Mouse (Mus musculus) liver, postnatal 0 days (tissue): Measurements from ENCODE around the gene Hal. TPM values are rescaled to one million over a fixed set of nuclear protein-coding genes. Genes with fewer than 3 reads are reported as not detected.

Experiments
- ATAC-seq: fragments of 200-750 bp; cut with Nextera tagmentation; 2 replicates; pipeline ENCODE4 v1.8.0; 2017; ENCODE audit warnings: mild to moderate bottlenecking, moderate library complexity
- DNase-seq: peaks from one replicate; pipeline ENCODE4 v3.0.0-alpha.2; 2016
- H3K27ac ChIP-seq: fragments of 300-500 bp; sonication (generic); 2 replicates; pipeline ENCODE4 v1.5.1; 2014; ENCODE audit warnings: antibody characterized with exemption, moderate library complexity, mild to moderate bottlenecking, low read depth
- H3K27me3 ChIP-seq: fragments of 300-500 bp; sonication (generic); 2 replicates; pipeline ENCODE4 v1.6.1; 2014; ENCODE audit warnings: low read length, control low read depth, mixed read lengths; ENCODE audit not compliant: insufficient read depth
- H3K36me3 ChIP-seq: fragments of 300-500 bp; sonication (generic); replicated peaks from 2 replicates; pipeline ENCODE4 v1.6.1; 2014; ENCODE audit warnings: mild to moderate bottlenecking, control low read depth, low read length, moderate library complexity, mixed read lengths; ENCODE audit not compliant: insufficient read depth
- H3K4me1 ChIP-seq: fragments of 300-500 bp; sonication (generic); 2 replicates; pipeline ENCODE4 v1.6.1; 2014; ENCODE audit warnings: antibody characterized with exemption, mild to moderate bottlenecking, control low read depth; ENCODE audit not compliant: insufficient read depth
- H3K4me2 ChIP-seq: fragments of 300-500 bp; sonication (generic); 2 replicates; pipeline ENCODE4 v1.6.1; 2014; ENCODE audit warnings: low read depth, mild to moderate bottlenecking, low read length, moderate library complexity, mixed read lengths
- H3K4me3 ChIP-seq: fragments of 300-500 bp; sonication (generic); 2 replicates; pipeline ENCODE4 v1.5.1; 2014; ENCODE audit warnings: low read depth, low read length
- H3K9ac ChIP-seq: fragments of 300-500 bp; sonication (generic); replicated peaks from 2 replicates; pipeline ENCODE4 v1.6.1; 2014; ENCODE audit warnings: mild to moderate bottlenecking, moderate library complexity
- H3K9me3 ChIP-seq: fragments of 300-500 bp; sonication (generic); 2 replicates; pipeline ENCODE4 v1.6.1; 2016; ENCODE audit warnings: mild to moderate bottlenecking, control low read depth, low read length, mixed read lengths
- CTCF ChIP-seq: sonication (generic); IDR thresholded peaks from 2 replicates; pipeline ENCODE4 v1.5.1; 2016; ENCODE audit warnings: antibody characterized with exemption, low read depth
- EP300 ChIP-seq: IDR thresholded peaks from 2 replicates; pipeline ENCODE4 v1.6.1; 2016; ENCODE audit warnings: antibody characterized with exemption, low read depth, mild to moderate bottlenecking
- WGBS: fragments of 180-500 bp; shearing (Covaris S2); extraction: QIAGEN DNeasy Blood & Tissue Kit; methylation state at CpG from one replicate; pipeline ENCODE4 v1.1.7; 2014; ENCODE audit not compliant: insufficient replicate concordance; 5-methylcytosine and 5-hydroxymethylcytosine counted together
- polyA plus RNA-seq: library from polyadenylated mRNA; unstranded; fragments of >200 nt; fragmentation: Nextera tagmentation; extraction: Ambion mirVana; gene quantifications from 2 replicates; pipeline ENCODE4 v1.2.1, GENCODE M21; 2015

Gene Hal
- polyA plus RNA-seq, 1 experiment from 2014 or later, result 30.0 TPM

- Histone ChIP-seq H3K36me3 (no peaks in the 10 kb centered on the region), H3K4me2 (no peak overlapping the region), H3K9ac (no peak overlapping the region), H3K9me3 (no peaks in the 10 kb centered on the region), H3K27me3 (no peaks in the 10 kb centered on the region), H3K27ac (no peak overlapping the region), H3K4me3 (no peak overlapping the region), H3K4me1 (no peaks in the 10 kb centered on the region)
- ATAC-seq (no peak), DNase-seq (no peak)
- TF ChIP-seq CTCF (no peak), EP300 (no peak)
- WGBS, result 59% methylated on average over 14 of the region's 14 CpGs
Observed at GRCm38 (mm10) chr10:93564518-93565090, 76.0 kb downstream of the Hal start.

- H3K27me3 ChIP-seq, result no peaks in the 10 kb centered on the region
- H3K4me3 ChIP-seq, result no peak overlapping the region
- no peak for DNase-seq
- no peaks in the 10 kb centered on the region for H3K36me3 ChIP-seq
- no peaks in the 10 kb centered on the region for H3K4me1 ChIP-seq
- H3K9ac ChIP-seq, result no peak overlapping the region
- H3K4me2 ChIP-seq, result no peak overlapping the region
- 81% methylated on average over 10 of the region's 10 CpGs for WGBS
- ATAC-seq, result no peak
- H3K27ac ChIP-seq, result no peak overlapping the region
- no peaks in the 10 kb centered on the region for H3K9me3 ChIP-seq
- TF ChIP-seq CTCF (no peak), EP300 (no peak)
Observed at GRCm38 (mm10) chr10:93567066-93567465, 78.5 kb downstream of the Hal start.

DNA sequence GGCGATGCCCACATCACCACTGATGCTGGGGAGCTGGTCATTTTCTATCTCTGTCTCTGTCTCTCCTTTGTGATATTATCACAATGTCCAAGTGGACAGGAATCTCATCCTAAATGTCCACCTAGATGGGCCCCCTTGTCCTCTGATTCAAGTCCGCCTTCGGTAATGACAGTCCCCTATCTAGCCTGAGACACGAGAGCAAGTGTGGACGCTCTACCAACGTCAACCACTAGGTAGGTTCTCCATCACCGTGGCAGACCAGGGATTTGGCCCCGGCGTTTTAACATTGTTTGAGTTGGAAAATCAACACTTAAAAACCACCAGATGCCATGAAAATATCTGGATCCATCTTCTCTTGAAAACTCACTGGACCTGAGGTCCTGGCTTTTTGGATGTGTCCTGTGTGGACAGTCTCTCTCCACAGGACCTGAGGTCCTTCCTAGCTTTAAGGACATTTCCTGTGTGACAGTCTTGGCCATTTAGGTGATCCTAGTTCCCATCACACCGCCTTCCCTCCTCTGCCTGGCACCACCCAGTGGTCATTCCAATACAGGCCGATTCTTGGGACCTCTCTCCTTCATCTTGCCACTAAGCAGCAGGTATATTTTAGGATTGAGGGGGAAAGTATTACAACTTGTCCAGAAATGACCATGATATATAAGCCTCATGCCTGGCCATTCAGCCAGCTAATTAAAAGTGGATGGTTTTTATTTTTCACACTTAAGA lies 79.4 kb downstream of the Hal start:
- no peak; the same call in 1 of the 2 replicates for TF ChIP-seq CTCF
- no peak for TF ChIP-seq EP300
- no peaks in the 10 kb centered on the region for H3K9me3 ChIP-seq
- H3K27me3 ChIP-seq, result no peaks in the 10 kb centered on the region
- DNase-seq (no peak), ATAC-seq (no peak)
- H3K4me2 ChIP-seq, result no peak overlapping the region
- H3K27ac ChIP-seq, result no peak overlapping the region
- no peaks in the 10 kb centered on the region for H3K36me3 ChIP-seq
- H3K9ac ChIP-seq, result no peak overlapping the region
- H3K4me3 ChIP-seq, result no peak overlapping the region
- no peaks in the 10 kb centered on the region for H3K4me1 ChIP-seq
- 77% methylated on average over 11 of the region's 11 CpGs for WGBS

DNA sequence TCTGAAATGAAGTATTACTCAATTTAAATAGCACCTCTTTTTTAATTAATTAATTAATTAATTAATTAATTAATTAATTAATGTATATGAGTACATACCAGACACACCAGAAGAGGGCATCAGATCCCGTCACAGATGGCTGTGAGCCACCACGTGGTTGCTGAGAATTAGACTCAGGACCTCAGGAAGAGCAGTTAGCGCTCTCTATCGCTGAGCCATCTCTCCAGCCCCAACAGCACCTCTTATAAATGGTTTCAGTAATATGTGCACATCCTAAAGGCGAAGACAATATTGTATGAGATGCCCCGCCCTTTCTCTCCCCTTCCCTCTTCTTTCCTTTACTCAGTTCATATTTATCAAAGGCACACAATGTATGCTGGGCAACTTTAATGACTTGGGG lies 80.1 kb downstream of the Hal start:
- Histone ChIP-seq H3K27me3 (no peaks in the 10 kb centered on the region), H3K9ac (no peak overlapping the region), H3K36me3 (no peaks in the 10 kb centered on the region), H3K27ac (no peak overlapping the region), H3K9me3 (no peaks in the 10 kb centered on the region), H3K4me2 (no peak overlapping the region), H3K4me3 (no peak overlapping the region), H3K4me1 (no peaks in the 10 kb centered on the region)
- no peak for ATAC-seq
- no peak for TF ChIP-seq CTCF
- TF ChIP-seq EP300, result no peak
- 78% methylated on average over 6 of the region's 6 CpGs for WGBS
- DNase-seq, result no peak

Other genes with a start within 250 kb of the Hal start
- 6.2 and 7.9 TPM in 2 replicates for gene Elk3, start 177.6 kb upstream of the Hal start, polyA plus RNA-seq
- 63.7 and 68.4 TPM in 2 replicates for gene Lta4h, start 35.4 kb upstream of the Hal start, polyA plus RNA-seq
- 80.3 and 91.6 TPM in 2 replicates for gene Amdhd1, start 51.3 kb downstream of the Hal start, polyA plus RNA-seq
- 0.32 and 0.36 TPM in 2 replicates for gene Ccdc38, start 51.9 kb downstream of the Hal start, polyA plus RNA-seq
- 45.4 and 53.0 TPM in 2 replicates for gene Snrpf, start 100.9 kb downstream of the Hal start, polyA plus RNA-seq
- 0.39 and 0.74 TPM in 2 replicates for gene Ntn4, start 151.9 kb downstream of the Hal start, polyA plus RNA-seq